Mouse (Mus musculus): ENCODE data around the gene Mgat3. TPM values are rescaled to one million over a fixed set of nuclear protein-coding genes. Genes with fewer than 3 reads are reported as not detected.

Gene Mgat3
- total RNA-seq, 2 experiments from 2014 or later: 1.6 to 2.0 TPM

GRCm38 (mm10) chr15:80173781-80174597 is 468 bp downstream of the Mgat3 start:
- peak in 1 of 2 experiments; percentile 26 for DNase-seq
- intact Hi-C loops (cut with DNase I): no loop called here

- intact Hi-C loops (cut with DNase I): no loop called here
These were observed 1.0 kb downstream of the Mgat3 start for GRCm38 (mm10) chr15:80174598-80174875.

GRCm38 (mm10) chr15:80175316-80175715 is 1.8 kb downstream of the Mgat3 start:
- DNase-seq: no peak
- intact Hi-C loops (cut with DNase I): no loop called here

More at GRCm38 (mm10) chr15:80174598-80174875, 1.0 kb downstream of the Mgat3 start:
- no peak for DNase-seq

- intact Hi-C loops (cut with DNase I): no loop called here
- no peak for DNase-seq
These were observed 2.2 kb downstream of the Mgat3 start for GRCm38 (mm10) chr15:80175756-80176155.

GRCm38 (mm10) chr15:80181561-80181960 is 8.0 kb downstream of the Mgat3 start:
- intact Hi-C loops (cut with DNase I): no loop called here
- no peak for DNase-seq

GRCm38 (mm10) chr15:80182072-80182700 is 8.7 kb downstream of the Mgat3 start:
- no peak for DNase-seq
- intact Hi-C loops (cut with DNase I): no loop called here

- no peak for DNase-seq
- intact Hi-C loops (cut with DNase I): no loop called here
These were observed 15.4 kb downstream of the Mgat3 start for GRCm38 (mm10) chr15:80188927-80189326.

GRCm38 (mm10) chr15:80190075-80190474 is 16.6 kb downstream of the Mgat3 start:
- intact Hi-C loops (cut with DNase I): no loop called here
- DNase-seq: no peak

- intact Hi-C loops (cut with DNase I): no loop called here
- no peak for DNase-seq
These were observed 18.2 kb downstream of the Mgat3 start for GRCm38 (mm10) chr15:80191585-80192245.

GRCm38 (mm10) chr15:80192246-80192585 is 18.7 kb downstream of the Mgat3 start:
- no peak for DNase-seq
- intact Hi-C loops (cut with DNase I): no loop called here

GRCm38 (mm10) chr15:80192847-80193246 is 19.3 kb downstream of the Mgat3 start:
- DNase-seq: no peak
- intact Hi-C loops (cut with DNase I): no loop called here

GRCm38 (mm10) chr15:80199556-80199955 is 26.0 kb downstream of the Mgat3 start:
- intact Hi-C loops (cut with DNase I): no loop called here
- DNase-seq: no peak

GRCm38 (mm10) chr15:80202111-80202775 is 28.7 kb downstream of the Mgat3 start:
- no peak for DNase-seq
- intact Hi-C loops (cut with DNase I): no loop called here

- intact Hi-C loops (cut with DNase I): no loop called here
- peak in 1 of 2 experiments; percentile 12 for DNase-seq
These were observed 29.9 kb downstream of the Mgat3 start for GRCm38 (mm10) chr15:80203406-80203805.

- intact Hi-C loops (cut with DNase I): no loop called here
- DNase-seq: no peak
These were observed 32.6 kb downstream of the Mgat3 start for GRCm38 (mm10) chr15:80206057-80206565.

- intact Hi-C loops (cut with DNase I): no loop called here
- DNase-seq: no peak
These were observed 34.9 kb downstream of the Mgat3 start for GRCm38 (mm10) chr15:80208446-80208845.

- no peak for DNase-seq
- intact Hi-C loops (cut with DNase I): no loop called here
These were observed 40.2 kb downstream of the Mgat3 start for GRCm38 (mm10) chr15:80213688-80214087.

- intact Hi-C loops (cut with DNase I): no loop called here
- peak; percentile 33 to 57 for DNase-seq
These were observed 42.4 kb downstream of the Mgat3 start for GRCm38 (mm10) chr15:80215716-80216479.

- intact Hi-C loops (cut with DNase I): no loop called here
- no peak for DNase-seq
These were observed 42.9 kb downstream of the Mgat3 start for GRCm38 (mm10) chr15:80216480-80216820.

- intact Hi-C loops (cut with DNase I): no loop called here
- DNase-seq: no peak
These were observed 44.0 kb downstream of the Mgat3 start for GRCm38 (mm10) chr15:80217476-80217875.
